Mouse (Mus musculus) layer of hippocampus, adult 18-20 months (tissue): ENCODE results near the gene Ttc3. TPM values are rescaled to one million over a fixed set of nuclear protein-coding genes. Genes with fewer than 3 reads are reported as not detected.
"Not testable (repeated sequence)": the region's sequence is repeated elsewhere in the genome, so short reads cannot be mapped to it uniquely, and the experiment has no call there.

Source experiments
- DNase-seq, 2 experiments: peaks; one replicate each; pipeline ENCODE4 v3.0.0; 2022; ENCODE audit warnings: low spot score in 2 of 2
- total RNA-seq, 2 experiments: library from RNA; stranded (reverse); gene quantifications; 2 replicates each; pipeline ENCODE4 v1.2.3; 2021

Gene Ttc3
- total RNA-seq, 2 experiments from 2014 or later = 823 to 869 TPM

- DNase-seq = no peak
These were observed 118.9 kb downstream of the Ttc3 start for GRCm38 (mm10) chr16:94489326-94489725.

- DNase-seq = not testable (repeated sequence)
These were observed 126.8 kb downstream of the Ttc3 start for GRCm38 (mm10) chr16:94497176-94497575.

GRCm38 (mm10) chr16:94497911-94498310, 127.5 kb downstream of the Ttc3 start:
- peak; percentile 28 to 60 for DNase-seq

GRCm38 (mm10) chr16:94504192-94504591, 133.8 kb downstream of the Ttc3 start:
- no peak for DNase-seq

- DNase-seq = no peak
These were observed 136.7 kb downstream of the Ttc3 start for GRCm38 (mm10) chr16:94507071-94507470.

GRCm38 (mm10) chr16:94508769-94509168, 138.4 kb downstream of the Ttc3 start:
- no peak for DNase-seq

- no peak for DNase-seq
These were observed 139.6 kb downstream of the Ttc3 start for GRCm38 (mm10) chr16:94509983-94510382.

- DNase-seq = no peak
These were observed 147.2 kb downstream of the Ttc3 start for GRCm38 (mm10) chr16:94517606-94518005.

Other genes with a start within 250 kb of the Ttc3 start
- 10 to 100 TPM; 13.5 to 13.9 TPM for gene Hlcs, start 57.0 kb upstream of the Ttc3 start, total RNA-seq
- under 1 TPM in 1 of 2 experiments, not detected in 1; 0.20 TPM for gene Ripply3, start 42.2 kb upstream of the Ttc3 start, total RNA-seq
- 10 to 100 TPM; 35.5 to 40.7 TPM for gene Pigp, start 1.2 kb downstream of the Ttc3 start, total RNA-seq
- gene Vps26c, start 156.2 kb downstream of the Ttc3 start, total RNA-seq = 10 to 100 TPM; 34.7 to 37.9 TPM
- gene Dyrk1a, start 199.4 kb downstream of the Ttc3 start, total RNA-seq = 10 to 100 TPM; 86.6 to 93.2 TPM